Mouse (Mus musculus) liver, postnatal 0 days (tissue): Measurements from ENCODE around the gene Olig3.
"Not testable (repeated sequence)": the region's sequence is repeated elsewhere in the genome, so short reads cannot be mapped to it uniquely, and the experiment has no call there.

Source experiments
- CTCF ChIP-seq: sonication (generic); IDR thresholded peaks from 2 replicates; pipeline ENCODE4 v1.5.1; 2016; ENCODE audit warnings: antibody characterized with exemption, low read depth
- EP300 ChIP-seq: IDR thresholded peaks from 2 replicates; pipeline ENCODE4 v1.6.1; 2016; ENCODE audit warnings: antibody characterized with exemption, low read depth, mild to moderate bottlenecking

- TF ChIP-seq CTCF, EP300: not testable (repeated sequence)
Observed at GRCm38 (mm10) chr10:19380971-19381370, 24.6 kb downstream of the Olig3 start.
